Mouse (Mus musculus) hindbrain, embryonic 12.5 days (tissue): Measurements from ENCODE around the gene Rbms1. TPM values are rescaled to one million over a fixed set of nuclear protein-coding genes. Genes with fewer than 3 reads are reported as not detected.

Experiments
- ATAC-seq: fragments of 200-750 bp; cut with Nextera tagmentation; 2 replicates; pipeline ENCODE4 v1.8.0; 2017; ENCODE audit warnings: moderate TSS enrichment; ENCODE audit not compliant: low FRiP score
- H3K27ac ChIP-seq: fragments of 300-500 bp; sonication (generic); 2 replicates; pipeline ENCODE4 v1.5.1; 2016; ENCODE audit warnings: mild to moderate bottlenecking
- H3K27me3 ChIP-seq: fragments of 300-500 bp; sonication (generic); 2 replicates; pipeline ENCODE4 v1.6.1; 2016; ENCODE audit warnings: mild to moderate bottlenecking
- H3K36me3 ChIP-seq: fragments of 300-500 bp; sonication (generic); 2 replicates; pipeline ENCODE4 v1.6.1; 2016; ENCODE audit warnings: mild to moderate bottlenecking
- H3K4me1 ChIP-seq: fragments of 300-500 bp; sonication (generic); 2 replicates; pipeline ENCODE4 v1.6.1; 2016
- H3K4me2 ChIP-seq: fragments of 300-500 bp; sonication (generic); replicated peaks from 2 replicates; pipeline ENCODE4 v1.6.1; 2016; ENCODE audit warnings: mild to moderate bottlenecking
- H3K4me3 ChIP-seq: fragments of 300-500 bp; sonication (generic); 2 replicates; pipeline ENCODE4 v1.5.1; 2016; ENCODE audit warnings: mild to moderate bottlenecking
- H3K9ac ChIP-seq: fragments of 300-500 bp; sonication (generic); 2 replicates; pipeline ENCODE4 v1.6.1; 2016; ENCODE audit warnings: mild to moderate bottlenecking, moderate library complexity
- H3K9me3 ChIP-seq: fragments of 300-500 bp; sonication (generic); replicated peaks from 2 replicates; pipeline ENCODE4 v1.6.1; 2016; ENCODE audit warnings: mild to moderate bottlenecking
- WGBS: fragments of 180-500 bp; shearing (Covaris S2); methylation state at CpG from one replicate; pipeline ENCODE4 v1.1.7; 2016; 5-methylcytosine and 5-hydroxymethylcytosine counted together
- polyA plus RNA-seq: library from polyadenylated mRNA; unstranded; fragments of >200 nt; fragmentation: Nextera tagmentation; extraction: Ambion mirVana; gene quantifications from 2 replicates; pipeline ENCODE4 v1.2.1, GENCODE M21; 2016

Gene Rbms1
- polyA plus RNA-seq, 1 experiment from 2014 or later, result 74.1 TPM

- 48% methylated on average over 5 of the region's 5 CpGs for WGBS
- Histone ChIP-seq H3K4me2 (peak overlapping the region; percentile 87; the same call in 1 of the 2 replicates), H3K27ac (no peak overlapping the region), H3K4me1 (peaks cover 22% of the 10 kb centered on the region), H3K9ac (no peak overlapping the region), H3K9me3 (no peaks in the 10 kb centered on the region), H3K27me3 (no peaks in the 10 kb centered on the region), H3K36me3 (no peaks in the 10 kb centered on the region), H3K4me3 (no peak overlapping the region)
- ATAC-seq, result no peak
Observed at GRCm38 (mm10) chr2:60882202-60883042, 80.6 kb downstream of the Rbms1 start.

- peak overlapping the region; percentile 92 for H3K4me3 ChIP-seq
- no peaks in the 10 kb centered on the region for H3K9me3 ChIP-seq
- peak overlapping the region; percentile 89 for H3K9ac ChIP-seq
- peak overlapping the region; percentile 88 for H3K27ac ChIP-seq
- H3K36me3 ChIP-seq, result no peaks in the 10 kb centered on the region
- H3K4me2 ChIP-seq, result peak overlapping the region; percentile 87
- H3K4me1 ChIP-seq, result peaks cover 26% of the 10 kb centered on the region
- whole genome bisulfite sequencing, result 1% methylated on average over 19 of the region's 27 CpGs
- ATAC-seq, result no peak
- no peaks in the 10 kb centered on the region for H3K27me3 ChIP-seq
Observed at GRCm38 (mm10) chr2:60881571-60882041, 81.4 kb downstream of the Rbms1 start.

GRCm38 (mm10) chr2:60880789-60881570 is 82.0 kb downstream of the Rbms1 start:
- H3K9me3 ChIP-seq, result no peaks in the 10 kb centered on the region
- H3K4me1 ChIP-seq, result peaks cover 30% of the 10 kb centered on the region
- no peaks in the 10 kb centered on the region for H3K36me3 ChIP-seq

GRCm38 (mm10) chr2:60879966-60880788 is 82.8 kb downstream of the Rbms1 start:
- WGBS, result 2% methylated on average over 10 of the region's 14 CpGs
- no peaks in the 10 kb centered on the region for H3K27me3 ChIP-seq

More at GRCm38 (mm10) chr2:60880789-60881570, 82.0 kb downstream of the Rbms1 start:
- H3K27me3 ChIP-seq, result no peaks in the 10 kb centered on the region
- peak; percentile 87 for ATAC-seq
- peak overlapping the region; percentile 88 for H3K27ac ChIP-seq
- peak overlapping the region; percentile 87 for H3K4me2 ChIP-seq
- peak overlapping the region; percentile 92 for H3K4me3 ChIP-seq
- H3K9ac ChIP-seq, result peak overlapping the region; percentile 89
- WGBS, result under 1% methylated on average over 77 of the region's 104 CpGs

GRCm38 (mm10) chr2:60879141-60879818 is 83.7 kb downstream of the Rbms1 start:
- no peak overlapping the region for H3K27ac ChIP-seq
- H3K4me3 ChIP-seq, result peak overlapping the region; percentile 92; the same call in 1 of the 2 replicates

More at GRCm38 (mm10) chr2:60879966-60880788, 82.8 kb downstream of the Rbms1 start:
- H3K4me2 ChIP-seq, result peak overlapping the region; percentile 87
- H3K4me1 ChIP-seq, result peaks cover 31% of the 10 kb centered on the region
- H3K27ac ChIP-seq, result 0 out of 2 replicates have a peak overlapping the region, but pooled peaks have one; percentile 3
- H3K9me3 ChIP-seq, result no peaks in the 10 kb centered on the region
- no peaks in the 10 kb centered on the region for H3K36me3 ChIP-seq
- no peak for ATAC-seq
- H3K4me3 ChIP-seq, result peak overlapping the region; percentile 92
- peak overlapping the region; percentile 89 for H3K9ac ChIP-seq

GRCm38 (mm10) chr2:60877543-60878386 is 85.2 kb downstream of the Rbms1 start:
- no peak for ATAC-seq
- H3K9me3 ChIP-seq, result no peaks in the 10 kb centered on the region
- no peaks in the 10 kb centered on the region for H3K36me3 ChIP-seq
- 83% methylated on average over 14 of the region's 14 CpGs for WGBS
- H3K9ac ChIP-seq, result no peak overlapping the region
- no peak overlapping the region for H3K4me2 ChIP-seq
- no peak overlapping the region for H3K4me3 ChIP-seq
- no peak overlapping the region for H3K27ac ChIP-seq
- H3K27me3 ChIP-seq, result no peaks in the 10 kb centered on the region
- peaks cover 27% of the 10 kb centered on the region for H3K4me1 ChIP-seq

More at GRCm38 (mm10) chr2:60879141-60879818, 83.7 kb downstream of the Rbms1 start:
- no peaks in the 10 kb centered on the region for H3K27me3 ChIP-seq
- WGBS, result 26% methylated on average over 5 of the region's 5 CpGs
- ATAC-seq, result no peak
- peak overlapping the region; percentile 87 for H3K4me2 ChIP-seq
- H3K9me3 ChIP-seq, result no peaks in the 10 kb centered on the region
- H3K36me3 ChIP-seq, result no peaks in the 10 kb centered on the region
- H3K4me1 ChIP-seq, result peaks cover 31% of the 10 kb centered on the region
- no peak overlapping the region for H3K9ac ChIP-seq

GRCm38 (mm10) chr2:60876891-60877290 is 86.1 kb downstream of the Rbms1 start:
- no peak overlapping the region for H3K4me3 ChIP-seq
- no peak for ATAC-seq
- no peaks in the 10 kb centered on the region for H3K36me3 ChIP-seq
- H3K27me3 ChIP-seq, result no peaks in the 10 kb centered on the region
- H3K4me2 ChIP-seq, result no peak overlapping the region
- peaks cover 32% of the 10 kb centered on the region for H3K4me1 ChIP-seq
- H3K9ac ChIP-seq, result no peak overlapping the region
- WGBS, result 45% methylated on average over 2 of the region's 2 CpGs
- H3K27ac ChIP-seq, result no peak overlapping the region
- H3K9me3 ChIP-seq, result no peaks in the 10 kb centered on the region

- 64% methylated on average over 7 of the region's 7 CpGs for WGBS
- Histone ChIP-seq H3K9me3 (no peaks in the 10 kb centered on the region), H3K4me1 (peaks cover 27% of the 10 kb centered on the region), H3K9ac (no peak overlapping the region), H3K4me2 (no peak overlapping the region), H3K27me3 (no peaks in the 10 kb centered on the region), H3K27ac (no peak overlapping the region), H3K36me3 (no peaks in the 10 kb centered on the region), H3K4me3 (no peak overlapping the region)
- no peak for ATAC-seq
Observed at GRCm38 (mm10) chr2:60872095-60872811, 90.7 kb downstream of the Rbms1 start.

- no peak for ATAC-seq
- Histone ChIP-seq H3K9ac (no peak overlapping the region), H3K36me3 (no peaks in the 10 kb centered on the region), H3K27me3 (no peaks in the 10 kb centered on the region), H3K27ac (no peak overlapping the region), H3K4me3 (no peak overlapping the region), H3K4me2 (no peak overlapping the region), H3K9me3 (no peaks in the 10 kb centered on the region), H3K4me1 (peaks cover 18% of the 10 kb centered on the region)
- WGBS, result 12% methylated on average over 5 of the region's 5 CpGs
Observed at GRCm38 (mm10) chr2:60871001-60871400, 92.0 kb downstream of the Rbms1 start.

GRCm38 (mm10) chr2:60870450-60870849 is 92.5 kb downstream of the Rbms1 start:
- ATAC-seq, result no peak
- no peak overlapping the region for H3K9ac ChIP-seq
- no peaks in the 10 kb centered on the region for H3K9me3 ChIP-seq
- no peak overlapping the region for H3K4me3 ChIP-seq
- no peaks in the 10 kb centered on the region for H3K27me3 ChIP-seq
- no peaks in the 10 kb centered on the region for H3K36me3 ChIP-seq
- H3K4me2 ChIP-seq, result no peak overlapping the region
- 16% methylated on average over 4 of the region's 4 CpGs for whole genome bisulfite sequencing
- peaks cover 17% of the 10 kb centered on the region for H3K4me1 ChIP-seq
- H3K27ac ChIP-seq, result no peak overlapping the region
